Mouse (Mus musculus) limb, embryonic 14.5 days (tissue): ENCODE measurements around the gene Cyth2. TPM values are rescaled to one million over a fixed set of nuclear protein-coding genes. Genes with fewer than 3 reads are reported as not detected.

Source experiments
- ATAC-seq: fragments of 200-750 bp; cut with Nextera tagmentation; 2 replicates; pipeline ENCODE4 v1.8.0; 2017; ENCODE audit warnings: low read depth, moderate number of reproducible peaks, moderate TSS enrichment; ENCODE audit not compliant: low FRiP score
- DNase-seq: peaks from one replicate; pipeline ENCODE4 v3.0.0-alpha.2; 2015; ENCODE audit warnings: low spot score
- H3K27ac ChIP-seq: fragments of 300-500 bp; sonication (generic); replicated peaks from 2 replicates; pipeline ENCODE4 v1.5.1; 2014; ENCODE audit warnings: low read depth, mild to moderate bottlenecking, low read length, moderate library complexity, mixed read lengths
- H3K27me3 ChIP-seq: fragments of 300-500 bp; sonication (generic); 2 replicates; pipeline ENCODE4 v1.6.1; 2014; ENCODE audit warnings: low read length, mixed read lengths; ENCODE audit not compliant: control insufficient read depth, insufficient read depth
- H3K36me3 ChIP-seq: fragments of 300-500 bp; sonication (generic); 2 replicates; pipeline ENCODE4 v1.6.1; 2014; ENCODE audit warnings: mild to moderate bottlenecking, low read length, moderate library complexity, mixed read lengths; ENCODE audit not compliant: control insufficient read depth, insufficient read depth
- H3K4me1 ChIP-seq: fragments of 300-500 bp; sonication (generic); 2 replicates; pipeline ENCODE4 v1.6.1; 2014; ENCODE audit warnings: antibody characterized with exemption, low read length, mixed read lengths; ENCODE audit not compliant: control insufficient read depth, insufficient read depth
- H3K4me2 ChIP-seq: fragments of 300-500 bp; sonication (generic); replicated peaks from 2 replicates; pipeline ENCODE4 v1.6.1; 2014; ENCODE audit warnings: low read depth, mild to moderate bottlenecking, low read length, moderate library complexity; ENCODE audit not compliant: severe bottlenecking
- H3K4me3 ChIP-seq: fragments of 300-500 bp; sonication (generic); replicated peaks from 2 replicates; pipeline ENCODE4 v1.5.1; 2014; ENCODE audit warnings: low read length
- H3K9ac ChIP-seq: fragments of 300-500 bp; sonication (generic); 2 replicates; pipeline ENCODE4 v1.6.1; 2014; ENCODE audit warnings: mild to moderate bottlenecking, low read depth, low read length, moderate library complexity; ENCODE audit not compliant: severe bottlenecking
- H3K9me3 ChIP-seq: fragments of 300-500 bp; sonication (generic); 2 replicates; pipeline ENCODE4 v1.6.1; 2016; ENCODE audit warnings: low read length; ENCODE audit not compliant: control insufficient read depth
- POLR2A ChIP-seq: fragments of 200-500 bp; IDR thresholded peaks from 2 replicates; pipeline ENCODE4 v1.8.0; 2012; ENCODE audit warnings: inconsistent platforms, mild to moderate bottlenecking, moderate library complexity, borderline replicate concordance; ENCODE audit not compliant: insufficient read depth, insufficient read length; ENCODE audit errors: extremely low read depth
- WGBS: fragments of 180-500 bp; shearing (Covaris S2); extraction: QIAGEN DNeasy Blood & Tissue Kit; methylation state at CpG from one replicate; pipeline ENCODE4 v1.1.7; 2014; 5-methylcytosine and 5-hydroxymethylcytosine counted together
- polyA plus RNA-seq, 2 experiments: library from polyadenylated mRNA; depleted of rRNA in 1 of 2; stranded (reverse) in 1 of 2; unstranded in 1 of 2; fragments of >200 nt; fragmentation: Nextera tagmentation in 1 of 2; extraction: Ambion mirVana in 1 of 2; gene quantifications; 2 replicates each; pipeline versions ENCODE4 v1.2.1 to v1.2.3; 2012 to 2014

The Cyth2 gene
- polyA plus RNA-seq, 2 experiments: 91.7 to 105 TPM

- ATAC-seq (no peak), DNase-seq (no peak)
- Histone ChIP-seq H3K27ac (no peak overlapping the region), H3K4me3 (no peak overlapping the region), H3K36me3 (no peaks in the 10 kb centered on the region), H3K27me3 (no peaks in the 10 kb centered on the region), H3K4me1 (no peaks in the 10 kb centered on the region; the same call in 1 of the 2 replicates), H3K9me3 (no peaks in the 10 kb centered on the region), H3K4me2 (no peak overlapping the region), H3K9ac (no peak overlapping the region)
- no peak for TF ChIP-seq POLR2A
- 64% methylated on average over 3 of the region's 3 CpGs for WGBS
These were observed 36.3 kb upstream of the Cyth2 start for GRCm38 (mm10) chr7:45850661-45851060.

- ATAC-seq (no peak), DNase-seq (no peak)
- Histone ChIP-seq H3K4me3 (no peak overlapping the region), H3K36me3 (no peaks in the 10 kb centered on the region), H3K27ac (no peak overlapping the region), H3K9me3 (no peaks in the 10 kb centered on the region), H3K9ac (peak overlapping the region; percentile 41; the same call in 1 of the 2 replicates), H3K4me2 (0 out of 2 replicates have a peak overlapping the region, but pooled peaks have one; percentile 3), H3K4me1 (no peaks in the 10 kb centered on the region; the same call in 1 of the 2 replicates), H3K27me3 (no peaks in the 10 kb centered on the region)
- no peak for TF ChIP-seq POLR2A
- WGBS: 11% methylated on average over 6 of the region's 6 CpGs
These were observed 34.2 kb upstream of the Cyth2 start for GRCm38 (mm10) chr7:45848447-45849027.

- Histone ChIP-seq H3K27me3 (no peaks in the 10 kb centered on the region), H3K27ac (no peak overlapping the region), H3K4me2 (no peak overlapping the region), H3K36me3 (no peaks in the 10 kb centered on the region), H3K4me3 (no peak overlapping the region), H3K9me3 (no peaks in the 10 kb centered on the region), H3K9ac (no peak overlapping the region), H3K4me1 (no peaks in the 10 kb centered on the region)
- 84% methylated on average over 10 of the region's 10 CpGs for WGBS
- ATAC-seq (no peak), DNase-seq (no peak)
- no peak for TF ChIP-seq POLR2A
These were observed 28.8 kb upstream of the Cyth2 start for GRCm38 (mm10) chr7:45842950-45843744.

GRCm38 (mm10) chr7:45833924-45834323, 19.5 kb upstream of the Cyth2 start:
- H3K4me1 ChIP-seq: 0 out of 2 replicates have a peak, but pooled peaks cover 5% of the 10 kb centered on the region
- H3K4me2 ChIP-seq: peak overlapping the region; percentile 56
- DNase-seq (no peak), ATAC-seq (no peak)
- peaks cover 7% of the 10 kb centered on the region for H3K36me3 ChIP-seq
- H3K4me3 ChIP-seq: peak overlapping the region; percentile 44
- H3K9ac ChIP-seq: peak overlapping the region; percentile 43
- no peak for TF ChIP-seq POLR2A
- peaks cover 46% of the 10 kb centered on the region for H3K27me3 ChIP-seq
- no peaks in the 10 kb centered on the region for H3K9me3 ChIP-seq
- WGBS: 5% methylated on average over 13 of the region's 31 CpGs
- H3K27ac ChIP-seq: no peak overlapping the region

GRCm38 (mm10) chr7:45833148-45833790, 18.9 kb upstream of the Cyth2 start:
- Histone ChIP-seq H3K4me1 (0 out of 2 replicates have a peak, but pooled peaks cover 5% of the 10 kb centered on the region), H3K27me3 (peaks cover 46% of the 10 kb centered on the region), H3K4me3 (peak overlapping the region; percentile 44), H3K9ac (peak overlapping the region; percentile 43), H3K27ac (no peak overlapping the region), H3K9me3 (no peaks in the 10 kb centered on the region), H3K36me3 (peaks cover 13% of the 10 kb centered on the region), H3K4me2 (peak overlapping the region; percentile 56)
- DNase-seq: no peak
- WGBS: 0% methylated on average over 44 of the region's 86 CpGs
- no peak for TF ChIP-seq POLR2A
- ATAC-seq: no peak
